Mouse (Mus musculus): ENCODE measurements at regions not wholly inside any gene's neighbourhood (a gene's known extent, or its start where the extent isn't known, plus 50 kb on each side); places are given as distances from the start of the nearest gene placed in this dataset.
A peak's percentile ranks its signal among the peaks of the same experiment; 100 is the strongest.

GRCm38 (mm10) chr15:40281078-40281720 lies 147.0 kb downstream of the 9330182O14Rik start:
- 80% methylated on average over 1 of the region's 1 CpGs for WGBS
- Histone ChIP-seq H3K4me2 (ENCODE audit: low read depth, low read length) (no peak overlapping the region), H3K27ac (ENCODE audit: low read depth) (no peak overlapping the region), H3K9ac (replicated peaks; ENCODE audit: low read depth, low read length) (no peak overlapping the region), H3K27me3 (ENCODE audit: control insufficient read depth, insufficient read depth, low read length) (no peaks in the 10 kb centered on the region), H3K4me1 (ENCODE audit: control insufficient read depth, insufficient read depth) (no peaks in the 10 kb centered on the region), H3K4me3 (ENCODE audit: low read depth, low read length) (no peak overlapping the region), H3K36me3 (replicated peaks; ENCODE audit: control insufficient read depth, insufficient read depth, low read length) (no peaks in the 10 kb centered on the region), H3K9me3 (replicated peaks; ENCODE audit: control insufficient read depth, low read length) (no peaks in the 10 kb centered on the region)
- TF ChIP-seq EP300 (IDR thresholded peaks at IDR 0.05; ENCODE audit: low read depth) = no peak
- no peak for TF ChIP-seq CTCF (IDR thresholded peaks at IDR 0.05; ENCODE audit: low read depth)
- DNase-seq (ENCODE audit: low spot score) (no peak), ATAC-seq (ENCODE audit: insufficient read depth, low read depth) (no peak)

- Histone ChIP-seq H3K27me3 (ENCODE audit: control insufficient read depth, insufficient read depth, low read length) (no peaks in the 10 kb centered on the region), H3K9me3 (replicated peaks; ENCODE audit: control insufficient read depth, low read length) (no peaks in the 10 kb centered on the region), H3K36me3 (replicated peaks; ENCODE audit: control insufficient read depth, insufficient read depth, low read length) (no peaks in the 10 kb centered on the region), H3K4me1 (ENCODE audit: control insufficient read depth, insufficient read depth) (no peaks in the 10 kb centered on the region), H3K4me3 (ENCODE audit: low read depth, low read length) (no peak overlapping the region), H3K9ac (replicated peaks; ENCODE audit: low read depth, low read length) (no peak overlapping the region), H3K4me2 (ENCODE audit: low read depth, low read length) (no peak overlapping the region), H3K27ac (ENCODE audit: low read depth) (no peak overlapping the region)
- ATAC-seq (ENCODE audit: insufficient read depth, low read depth) (no peak), DNase-seq (ENCODE audit: low spot score) (peak; percentile 30)
- WGBS = 22% methylated on average over 1 of the region's 1 CpGs
- TF ChIP-seq EP300 (IDR thresholded peaks at IDR 0.05; ENCODE audit: low read depth) (no peak), CTCF (IDR thresholded peaks at IDR 0.05; ENCODE audit: low read depth) (no peak)
These were observed 157.4 kb downstream of the 9330182O14Rik start for GRCm38 (mm10) chr15:40291602-40292001.

GRCm38 (mm10) chr15:40312226-40312625 lies 178.1 kb downstream of the 9330182O14Rik start:
- no peak overlapping the region for H3K4me3 ChIP-seq (ENCODE audit: low read depth, low read length)
- TF ChIP-seq EP300 (IDR thresholded peaks at IDR 0.05; ENCODE audit: low read depth) = no peak
- no peak for TF ChIP-seq CTCF (IDR thresholded peaks at IDR 0.05; ENCODE audit: low read depth)
- H3K9ac ChIP-seq (replicated peaks; ENCODE audit: low read depth, low read length) = no peak overlapping the region
- no peaks in the 10 kb centered on the region for H3K27me3 ChIP-seq (ENCODE audit: control insufficient read depth, insufficient read depth, low read length)
- WGBS = 71% methylated on average over 2 of the region's 2 CpGs
- H3K4me2 ChIP-seq (ENCODE audit: low read depth, low read length) = no peak overlapping the region
- H3K4me1 ChIP-seq (ENCODE audit: control insufficient read depth, insufficient read depth) = no peaks in the 10 kb centered on the region
- H3K27ac ChIP-seq (ENCODE audit: low read depth) = no peak overlapping the region
- H3K9me3 ChIP-seq (replicated peaks; ENCODE audit: control insufficient read depth, low read length) = no peaks in the 10 kb centered on the region
- DNase-seq (ENCODE audit: low spot score) (no peak), ATAC-seq (ENCODE audit: insufficient read depth, low read depth) (no peak)
- no peaks in the 10 kb centered on the region for H3K36me3 ChIP-seq (replicated peaks; ENCODE audit: control insufficient read depth, insufficient read depth, low read length)

GRCm38 (mm10) chr15:40339746-40340145 lies 205.6 kb downstream of the 9330182O14Rik start:
- Histone ChIP-seq H3K36me3 (replicated peaks; ENCODE audit: control insufficient read depth, insufficient read depth, low read length) (no peaks in the 10 kb centered on the region), H3K27me3 (ENCODE audit: control insufficient read depth, insufficient read depth, low read length) (no peaks in the 10 kb centered on the region), H3K4me1 (ENCODE audit: control insufficient read depth, insufficient read depth) (no peaks in the 10 kb centered on the region), H3K4me3 (ENCODE audit: low read depth, low read length) (no peak overlapping the region), H3K27ac (ENCODE audit: low read depth) (no peak overlapping the region), H3K9me3 (replicated peaks; ENCODE audit: control insufficient read depth, low read length) (no peaks in the 10 kb centered on the region), H3K4me2 (ENCODE audit: low read depth, low read length) (no peak overlapping the region), H3K9ac (replicated peaks; ENCODE audit: low read depth, low read length) (no peak overlapping the region)
- TF ChIP-seq EP300 (IDR thresholded peaks at IDR 0.05; ENCODE audit: low read depth) = no peak
- 64% methylated on average over 2 of the region's 2 CpGs for WGBS
- no peak for DNase-seq (ENCODE audit: low spot score)
- ATAC-seq (ENCODE audit: insufficient read depth, low read depth) = no peak

- TF ChIP-seq EP300 (IDR thresholded peaks at IDR 0.05; ENCODE audit: low read depth) (no peak), CTCF (IDR thresholded peaks at IDR 0.05; ENCODE audit: low read depth) (no peak)
- H3K9me3 ChIP-seq (replicated peaks; ENCODE audit: control insufficient read depth, low read length) = no peaks in the 10 kb centered on the region
- H3K27ac ChIP-seq (ENCODE audit: low read depth) = no peak overlapping the region
- no peak for ATAC-seq (ENCODE audit: insufficient read depth, low read depth)
- H3K4me2 ChIP-seq (ENCODE audit: low read depth, low read length) = no peak overlapping the region
- DNase-seq (ENCODE audit: low spot score) = no peak
- H3K36me3 ChIP-seq (replicated peaks; ENCODE audit: control insufficient read depth, insufficient read depth, low read length) = no peaks in the 10 kb centered on the region
- H3K27me3 ChIP-seq (ENCODE audit: control insufficient read depth, insufficient read depth, low read length) = no peaks in the 10 kb centered on the region
- H3K9ac ChIP-seq (replicated peaks; ENCODE audit: low read depth, low read length) = no peak overlapping the region
- no peaks in the 10 kb centered on the region for H3K4me1 ChIP-seq (ENCODE audit: control insufficient read depth, insufficient read depth)
- 71% methylated on average over 1 of the region's 1 CpGs for WGBS
- H3K4me3 ChIP-seq (ENCODE audit: low read depth, low read length) = no peak overlapping the region
These were observed 206.1 kb downstream of the 9330182O14Rik start for GRCm38 (mm10) chr15:40340269-40340668.

- TF ChIP-seq CTCF (IDR thresholded peaks at IDR 0.05; ENCODE audit: low read depth) = no peak
- TF ChIP-seq EP300 (IDR thresholded peaks at IDR 0.05; ENCODE audit: low read depth) = no peak
- H3K9ac ChIP-seq (replicated peaks; ENCODE audit: low read depth, low read length) = no peak overlapping the region
- DNase-seq (ENCODE audit: low spot score) (no peak), ATAC-seq (ENCODE audit: insufficient read depth, low read depth) (no peak)
- no peaks in the 10 kb centered on the region for H3K36me3 ChIP-seq (replicated peaks; ENCODE audit: control insufficient read depth, insufficient read depth, low read length)
- no peak overlapping the region for H3K4me3 ChIP-seq (ENCODE audit: low read depth, low read length)
- 0 out of 2 replicates have a peak, but pooled peaks cover 4% of the 10 kb centered on the region for H3K4me1 ChIP-seq (ENCODE audit: control insufficient read depth, insufficient read depth)
- H3K9me3 ChIP-seq (replicated peaks; ENCODE audit: control insufficient read depth, low read length) = no peaks in the 10 kb centered on the region
- no peak overlapping the region for H3K4me2 ChIP-seq (ENCODE audit: low read depth, low read length)
- H3K27me3 ChIP-seq (ENCODE audit: control insufficient read depth, insufficient read depth, low read length) = no peaks in the 10 kb centered on the region
- H3K27ac ChIP-seq (ENCODE audit: low read depth) = no peak overlapping the region
These were observed 217.3 kb downstream of the 9330182O14Rik start for GRCm38 (mm10) chr15:40351473-40351872.

Data from heart, postnatal 0 days (tissue).